24 mouse cellular contexts compared by ENCODE assay signal in genomic region chr17:88051679-88052078, GRCm38 (mm10).
"Had no signal": no experiment of that assay in that cellular context is flagged by ENCODE, and none has a peak within 500 bp of the region (broad histone marks: within the 10 kb centered on the region; RNA-seq: fewer than 3 reads in every experiment).

No protein-coding gene starts in this region.

- H3K27ac ChIP-seq: heart, adult 2 months; heart, embryonic 13.5 days; heart, embryonic 15.5 days; hindbrain, embryonic 13.5 days; hindbrain, embryonic 15.5 days; hindbrain, postnatal 0 days; kidney, embryonic 15.5 days; kidney, postnatal 0 days; layer of hippocampus, adult 2 months; left cerebral cortex, adult 2 months; limb, embryonic 10.5 days; limb, embryonic 12.5 days had no signal

- H3K27me3 ChIP-seq: heart, embryonic 13.5 days; heart, embryonic 15.5 days; hindbrain, embryonic 13.5 days; hindbrain, embryonic 15.5 days; kidney, embryonic 15.5 days; limb, embryonic 12.5 days had no signal

- H3K36me3 ChIP-seq: heart, embryonic 15.5 days; hindbrain, embryonic 13.5 days; hindbrain, embryonic 15.5 days; kidney, embryonic 15.5 days had no signal

- H3K9me3 ChIP-seq: heart, embryonic 13.5 days; heart, embryonic 15.5 days; hindbrain, embryonic 13.5 days; hindbrain, embryonic 15.5 days; kidney, embryonic 15.5 days; limb, embryonic 10.5 days; limb, embryonic 12.5 days had no signal

- H3K4me3 ChIP-seq: heart, adult 2 months; heart, embryonic 13.5 days; heart, embryonic 15.5 days; hindbrain, embryonic 13.5 days; hindbrain, embryonic 15.5 days; kidney, embryonic 15.5 days; layer of hippocampus, adult 2 months; left cerebral cortex, adult 2 months; limb, embryonic 10.5 days; limb, embryonic 12.5 days had no signal

- H3K4me1 ChIP-seq: limb, embryonic 10.5 days; limb, embryonic 12.5 days had no signal

- DNase-seq: forebrain, postnatal 0 days; gastrocnemius, postnatal 14 days; gastrocnemius, postnatal 36 days; heart, adult 2 months; heart, postnatal 14 days; heart, postnatal 36 days; kidney, adult 11 months; kidney, adult 2 months; kidney, adult 9 months; kidney, postnatal 14 days; kidney, postnatal 36 days had no signal

- H3K4me2 ChIP-seq: heart, embryonic 11.5 days; heart, embryonic 13.5 days; heart, embryonic 15.5 days; hindbrain, embryonic 13.5 days; hindbrain, embryonic 15.5 days; kidney, embryonic 15.5 days; limb, embryonic 12.5 days had no signal

- H3K9ac ChIP-seq: forebrain, postnatal 0 days; heart, embryonic 13.5 days; heart, embryonic 15.5 days; hindbrain, embryonic 13.5 days; hindbrain, embryonic 15.5 days; kidney, embryonic 15.5 days; limb, embryonic 12.5 days had no signal

- ATAC-seq: forebrain, postnatal 0 days; hindbrain, postnatal 0 days; intestine, embryonic 16.5 days had no signal
